Mouse (Mus musculus) adrenal gland, postnatal 25 days (tissue): ENCODE measurements at regions not wholly inside any gene's neighbourhood (a gene's known extent, or its start where the extent isn't known, plus 50 kb on each side); places are given as distances from the start of the nearest gene placed in this dataset.
"Not testable (repeated sequence)": the region's sequence is repeated elsewhere in the genome, so short reads cannot be mapped to it uniquely, and the experiment has no call there.

ENCODE experiments used
- DNase-seq: peaks from one replicate; pipeline ENCODE4 v3.0.0; 2021; ENCODE audit warnings: mixed read lengths

DNA sequence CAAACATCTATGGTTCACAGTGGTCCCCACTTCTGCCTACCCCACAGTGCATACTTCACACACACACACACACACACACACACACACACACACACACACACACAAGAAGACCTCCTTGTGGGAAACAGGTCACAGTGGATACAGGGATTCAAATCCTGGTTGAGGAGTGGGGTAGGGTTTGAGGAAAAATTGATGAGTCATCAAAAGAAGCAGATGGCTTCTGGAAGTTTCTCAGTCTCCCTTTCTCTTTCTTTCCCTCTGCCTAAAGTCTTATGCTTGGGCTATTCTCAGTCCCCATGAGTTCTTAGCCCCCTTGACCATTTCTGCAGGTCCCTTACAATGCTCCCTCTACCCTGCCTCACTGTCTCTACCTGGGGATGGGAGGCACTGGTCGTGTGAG lies 56.4 kb downstream of the Rassf10 start:
- no peak for DNase-seq

DNA sequence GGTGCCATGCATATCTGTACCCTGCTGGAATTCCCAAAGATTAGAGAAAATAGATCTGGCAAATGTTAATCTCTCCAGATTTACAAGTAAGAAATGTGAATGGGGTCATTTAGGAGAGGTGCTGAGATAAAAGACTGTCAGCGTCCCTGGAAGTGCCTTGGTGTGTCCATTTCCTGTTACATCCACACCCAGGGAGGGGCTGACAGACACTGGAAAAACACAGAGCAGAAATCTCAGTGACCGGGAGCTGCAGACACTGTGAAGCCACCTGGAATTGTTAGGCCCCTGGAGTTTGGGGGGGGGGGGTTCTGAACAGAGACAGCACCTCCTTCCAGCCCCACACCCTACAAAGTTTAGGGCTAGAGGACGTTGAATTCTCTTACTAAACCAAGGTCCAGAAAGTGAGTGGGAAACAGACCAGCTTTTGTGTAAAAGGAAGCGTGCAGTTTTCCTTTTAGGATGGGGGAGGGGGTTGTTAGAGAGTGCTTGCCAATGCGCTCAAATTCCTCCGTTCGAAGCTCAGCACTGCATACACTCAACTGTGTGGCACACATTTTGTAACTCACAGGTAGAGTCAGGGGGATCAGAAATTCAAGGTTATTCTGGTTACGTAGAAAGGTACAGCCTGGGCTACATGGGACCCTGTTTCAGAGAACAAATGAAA lies 63.5 kb downstream of the Rassf10 start:
- DNase-seq: no peak

GRCm38 (mm10) chr7:113021412-113021811 lies 67.7 kb downstream of the Rassf10 start:
- DNase-seq: no peak

GRCm38 (mm10) chr7:113022516-113022915 lies 68.8 kb downstream of the Rassf10 start:
- DNase-seq: no peak

GRCm38 (mm10) chr7:113025758-113026157 lies 72.0 kb downstream of the Rassf10 start:
- DNase-seq: no peak

GRCm38 (mm10) chr7:113026290-113027075 lies 72.7 kb downstream of the Rassf10 start:
- DNase-seq: no peak

GRCm38 (mm10) chr7:113027125-113027801 lies 73.5 kb downstream of the Rassf10 start:
- no peak for DNase-seq

DNA sequence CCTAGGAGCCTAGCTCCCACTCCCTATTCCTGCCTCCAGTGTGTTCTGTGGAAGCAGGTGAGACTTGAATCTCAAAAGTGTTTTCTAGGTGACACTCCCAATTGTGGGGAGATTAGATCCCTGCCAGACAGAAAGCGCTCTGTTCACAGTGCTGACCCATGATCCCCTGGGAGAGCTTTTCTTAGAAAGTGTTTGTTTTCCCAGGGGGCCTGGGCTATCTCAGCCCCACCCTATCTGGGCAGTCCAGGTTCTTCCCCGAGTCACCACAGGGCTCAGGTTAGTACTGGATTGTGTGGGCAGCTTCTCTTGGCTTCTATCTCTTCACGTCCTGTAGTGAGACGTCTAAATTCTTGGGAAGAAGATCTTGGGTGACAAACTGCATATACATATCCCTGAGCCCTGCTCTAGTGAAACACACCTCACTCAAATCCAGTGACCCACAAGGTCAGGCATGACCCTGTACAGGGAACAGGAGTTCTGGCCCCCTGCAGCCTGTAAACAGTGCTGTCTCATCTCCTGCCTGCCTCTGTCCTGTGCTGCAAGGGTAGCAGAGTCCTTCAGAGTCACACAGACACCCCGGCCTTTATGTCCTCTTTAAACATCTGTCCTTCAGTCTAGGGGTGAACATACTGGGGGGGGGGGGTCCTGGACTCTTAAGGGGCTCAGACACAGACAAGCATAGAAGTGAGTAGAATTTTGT lies 76.4 kb downstream of the Rassf10 start:
- no peak for DNase-seq

GRCm38 (mm10) chr7:113035751-113036150 lies 82.0 kb downstream of the Rassf10 start:
- DNase-seq: no peak

GRCm38 (mm10) chr7:113037825-113038613 lies 84.3 kb downstream of the Rassf10 start:
- no peak for DNase-seq

DNA sequence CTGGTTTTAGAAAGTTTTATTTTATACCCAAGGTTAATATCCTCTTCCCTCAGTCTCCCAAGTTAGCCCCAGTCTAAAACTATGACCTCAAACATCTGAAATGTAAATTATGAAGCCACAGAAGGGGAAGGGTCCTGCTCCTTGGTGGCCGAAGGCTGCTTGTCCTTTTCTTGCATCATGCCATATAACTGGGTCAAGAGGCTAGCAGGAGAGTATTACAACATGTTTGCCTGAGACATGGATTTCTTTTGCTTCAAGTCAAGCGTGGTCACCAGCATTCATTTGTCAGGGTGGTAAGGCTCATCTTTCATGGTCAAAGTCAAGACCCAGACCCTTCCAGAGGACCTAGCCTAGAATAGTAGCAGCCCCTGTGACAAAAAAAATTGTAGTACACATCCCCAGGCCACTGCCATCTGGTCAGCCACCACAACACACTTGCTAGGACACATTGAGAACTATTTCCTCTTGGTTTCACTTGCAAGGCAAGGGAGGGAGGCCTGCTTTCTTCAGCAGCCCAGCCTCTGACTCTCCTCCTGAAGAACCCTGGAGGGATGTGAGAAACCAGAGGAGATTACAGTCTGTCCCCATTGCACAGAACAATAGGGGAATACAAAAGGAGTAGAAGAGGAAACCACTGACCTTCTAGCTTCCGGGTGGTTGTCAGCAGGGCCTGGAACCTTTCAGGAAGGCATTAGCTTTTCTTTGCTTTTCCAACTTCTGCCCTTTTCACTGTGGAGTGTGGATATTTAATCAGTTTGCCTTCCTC lies 85.3 kb downstream of the Rassf10 start:
- DNase-seq: no peak

GRCm38 (mm10) chr7:113045613-113046159 lies 91.9 kb downstream of the Rassf10 start:
- DNase-seq: not testable (repeated sequence)

- no peak for DNase-seq
Measured at GRCm38 (mm10) chr7:113046406-113046805, 92.6 kb downstream of the Rassf10 start.

- no peak for DNase-seq
Measured at GRCm38 (mm10) chr7:113047583-113047982, 93.8 kb downstream of the Rassf10 start.

DNA sequence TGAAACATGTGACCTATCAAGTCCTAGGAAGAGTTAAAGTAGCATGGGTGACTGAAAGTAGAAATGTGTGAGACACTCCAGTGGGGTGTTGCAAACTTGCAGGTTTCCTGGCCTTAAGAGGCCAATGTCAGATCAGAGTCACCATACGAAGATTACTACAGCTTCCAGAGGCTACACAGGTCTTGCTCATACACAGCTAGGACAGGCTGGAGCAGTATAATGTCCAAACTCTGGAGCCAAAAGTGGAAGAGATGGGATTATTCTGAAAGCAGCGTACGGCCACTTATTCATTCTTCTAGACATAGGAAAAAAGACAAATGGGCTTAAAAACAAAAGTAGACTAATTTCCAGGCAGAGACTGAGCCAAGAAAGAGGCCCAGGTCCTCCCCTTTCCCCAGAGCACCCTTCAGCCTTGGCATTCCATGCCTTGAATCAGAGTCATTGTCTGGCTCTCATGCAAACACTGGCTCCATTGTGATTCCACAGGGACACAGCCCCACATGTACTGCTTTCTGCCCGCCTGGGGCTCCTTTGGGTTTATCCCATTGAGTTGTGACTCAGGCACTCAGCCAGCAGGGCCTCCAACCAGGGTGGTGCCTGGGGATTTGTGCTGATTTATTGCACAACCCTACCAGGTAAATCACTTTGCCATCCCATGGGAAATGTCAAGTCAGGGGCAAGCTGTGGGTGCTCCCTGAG lies 94.5 kb downstream of the Rassf10 start:
- DNase-seq: peak; percentile 59

- DNase-seq: no peak
Measured at GRCm38 (mm10) chr7:113049440-113049839, 95.7 kb downstream of the Rassf10 start.

GRCm38 (mm10) chr7:113052952-113053351 lies 99.2 kb downstream of the Rassf10 start:
- no peak for DNase-seq

DNA sequence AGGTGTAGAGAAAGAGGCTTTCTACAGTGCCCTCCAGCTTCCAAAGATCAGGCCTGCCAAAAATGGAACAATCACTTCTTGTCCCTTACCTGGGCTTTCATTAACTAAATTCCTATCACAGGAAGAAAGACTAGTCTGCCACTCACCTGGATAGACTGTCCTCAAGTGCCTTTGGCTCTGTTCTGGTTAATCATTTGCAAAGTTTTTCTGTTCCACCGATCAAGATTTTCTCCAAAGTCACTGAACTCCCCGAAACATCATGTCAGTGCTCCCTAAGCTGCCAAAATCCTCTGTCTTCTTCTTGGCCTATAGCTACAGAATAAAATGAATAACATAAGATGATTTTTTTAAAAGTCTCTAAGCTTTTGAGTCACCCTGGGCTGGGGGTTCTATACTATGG lies 102.7 kb downstream of the Rassf10 start:
- no peak for DNase-seq

DNA sequence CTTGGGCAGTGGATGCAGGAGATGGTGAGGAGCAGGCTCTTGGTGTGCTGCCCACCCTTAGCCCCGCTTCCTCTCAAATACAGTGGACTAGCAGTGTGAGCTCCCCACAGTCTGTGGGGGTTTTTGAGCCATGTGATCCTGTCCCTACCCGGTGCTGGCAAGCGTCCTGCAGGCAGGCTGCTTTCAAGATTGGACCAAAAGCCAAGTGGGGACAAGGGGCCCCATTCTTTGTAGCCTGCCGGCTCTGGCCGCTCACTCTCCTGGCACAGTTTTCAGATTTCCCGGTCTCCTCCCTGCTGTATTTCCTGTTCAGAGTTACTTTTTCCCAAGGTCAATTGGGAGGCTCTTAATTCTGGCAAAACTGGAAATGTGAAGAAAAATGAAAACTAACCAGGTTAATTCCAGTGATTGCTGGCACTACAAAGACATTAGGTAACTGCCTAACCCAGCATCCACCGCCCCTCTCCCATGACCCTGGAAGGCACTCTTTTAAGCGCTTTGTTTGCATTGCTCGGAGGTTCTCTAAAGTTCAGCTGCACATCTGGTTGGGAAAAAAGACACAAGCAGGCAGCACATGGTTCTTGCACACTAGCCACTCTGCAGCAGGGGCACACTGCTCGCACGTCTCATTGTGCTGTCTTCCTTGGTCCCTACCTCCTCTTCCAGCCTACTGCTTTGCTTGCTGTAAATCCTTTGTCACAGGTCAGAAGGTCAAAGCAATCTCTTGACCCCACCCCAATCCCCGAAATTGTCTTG lies 105.6 kb downstream of the Rassf10 start:
- DNase-seq: peak; percentile 31
